Mouse (Mus musculus): Measurements from ENCODE around the gene Ctsa.

GRCm38 (mm10) chr2:164871602-164872303 lies 39.1 kb downstream of the Ctsa start:
- TF ChIP-seq POLR2A (IDR thresholded peaks at IDR 0.05; ENCODE audit: low read depth, low read length) (no peak), CTCF (conservative IDR thresholded peaks at IDR 0.05 in 1 of 2, IDR thresholded peaks at IDR 0.05 in 1 of 2; ENCODE audit: low read depth in 2 of 2, low read length in 2 of 2) (no peak), JUN (IDR thresholded peaks at IDR 0.05; ENCODE audit: insufficient read depth, low read depth, low read length) (no peak), USF1 (IDR thresholded peaks at IDR 0.05; ENCODE audit: low read depth, low read length) (no peak)
